Mouse (Mus musculus): Measurements from ENCODE around the gene Wdr1.
"Not testable (repeated sequence)": the region's sequence is repeated elsewhere in the genome, so short reads cannot be mapped to it uniquely, and the experiment has no call there.

Gene Wdr1

GRCm38 (mm10) chr5:38563121-38563520 lies at the start of gene Wdr1:
Gene Wdr1, minus strand, starts transcription at chr5:38563221.
- no peak for DNase-seq (ENCODE audit: low read depth)

DNA sequence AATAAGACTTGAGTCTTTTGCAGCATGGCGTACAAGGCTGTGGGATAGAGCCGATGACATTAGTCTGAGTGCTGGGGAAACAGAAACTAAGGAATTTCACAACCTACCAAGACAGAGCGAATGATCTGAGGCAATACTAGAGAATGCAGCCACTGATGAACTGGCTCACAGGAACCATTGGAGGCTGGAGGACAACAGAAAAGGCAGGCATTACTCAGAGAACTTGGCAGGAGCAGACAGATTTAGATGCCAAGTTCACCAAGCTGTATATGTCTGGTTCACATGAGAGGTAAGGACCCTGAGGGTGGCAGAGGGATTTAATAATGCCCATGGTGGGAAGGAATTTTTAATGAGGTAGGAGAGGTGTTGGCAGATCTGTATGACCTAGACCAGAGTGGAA lies 48.1 kb upstream of the Wdr1 start:
- DNase-seq (ENCODE audit: low read depth), result peak; percentile 94

DNA sequence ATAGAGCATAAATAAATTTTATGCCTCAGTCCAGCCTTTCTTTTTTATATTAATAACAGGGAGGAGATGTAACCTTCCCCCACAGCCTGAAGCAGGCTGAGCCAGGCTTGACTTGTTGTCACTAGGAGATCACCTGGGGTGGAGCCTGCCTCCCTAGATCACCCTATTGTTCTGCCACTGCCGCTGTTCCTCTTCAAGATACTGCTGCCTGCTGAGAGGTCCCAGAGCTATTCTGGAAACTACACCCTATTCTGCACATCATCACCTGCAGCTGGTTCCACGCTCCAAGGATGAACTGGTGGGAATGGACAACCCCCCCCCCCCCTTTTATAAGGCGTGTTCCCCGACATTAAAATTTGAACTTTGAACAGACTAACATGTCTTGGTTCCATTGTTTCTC lies 45.2 kb upstream of the Wdr1 start:
- DNase-seq (ENCODE audit: low read depth), result not testable (repeated sequence)

GRCm38 (mm10) chr5:38598647-38599304 lies 35.8 kb upstream of the Wdr1 start:
- no peak for DNase-seq (ENCODE audit: low read depth)

DNA sequence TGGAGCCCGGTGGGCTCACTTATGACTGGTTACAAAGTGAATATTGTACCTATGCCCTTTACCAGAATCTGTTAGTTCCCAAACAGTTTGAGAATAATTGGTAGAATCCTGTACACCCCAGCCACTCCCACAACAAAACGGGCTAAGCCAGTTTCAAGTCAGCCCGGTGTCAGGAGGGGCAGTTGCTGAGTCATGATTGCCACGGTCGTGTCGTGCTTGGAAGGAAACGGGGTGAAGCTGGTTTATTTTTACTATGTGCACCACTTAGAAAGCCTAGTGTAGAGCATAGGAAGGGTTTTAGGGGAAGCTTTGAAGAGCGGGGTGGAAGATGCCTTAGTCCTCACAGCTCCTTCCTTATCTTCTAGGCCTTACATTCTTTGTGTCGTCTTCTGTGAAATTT lies 25.9 kb upstream of the Wdr1 start:
- no peak for DNase-seq (ENCODE audit: low read depth)

DNA sequence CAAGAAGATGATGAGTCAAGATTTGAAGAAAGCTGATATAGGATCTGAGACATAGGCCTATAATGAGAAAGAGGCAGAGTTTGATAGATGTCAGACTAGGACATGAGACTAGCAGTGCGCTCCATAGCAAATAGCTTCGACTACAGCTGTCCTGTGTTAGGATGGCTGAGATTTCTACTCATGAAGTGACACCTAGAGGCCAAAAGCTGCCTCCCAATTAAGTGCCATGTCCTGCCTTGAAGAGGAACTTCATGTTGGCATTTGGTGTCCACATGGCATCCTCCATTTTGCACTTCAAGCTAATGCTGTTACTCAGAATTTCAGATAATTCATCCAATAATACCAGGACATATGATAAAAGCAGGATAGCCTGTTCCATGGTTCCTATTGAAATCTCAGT lies 22.4 kb upstream of the Wdr1 start:
- no peak for DNase-seq (ENCODE audit: low read depth)

DNA sequence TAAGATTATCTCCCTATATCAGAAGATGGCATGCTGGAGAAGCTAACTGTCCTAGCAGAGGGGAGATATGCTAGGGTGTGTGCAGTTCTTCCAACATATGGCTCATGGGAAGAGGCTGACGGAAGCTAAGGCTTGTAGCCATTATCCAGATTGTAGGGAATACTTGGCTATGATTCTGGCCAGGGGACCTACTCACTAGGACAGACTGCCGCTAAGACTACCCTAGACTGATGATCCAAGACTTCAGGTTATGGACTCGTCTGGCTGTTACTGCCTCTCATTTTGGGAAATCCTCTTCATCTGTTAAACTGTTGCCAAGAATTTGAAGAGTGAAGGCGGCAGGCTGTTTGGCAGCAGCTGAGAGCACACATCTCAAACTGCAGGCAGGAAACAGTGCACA lies 20.0 kb upstream of the Wdr1 start:
- DNase-seq (ENCODE audit: low read depth), result no peak

- DNase-seq (ENCODE audit: low read depth), result no peak
Measured at GRCm38 (mm10) chr5:38580703-38581102, 17.7 kb upstream of the Wdr1 start.

GRCm38 (mm10) chr5:38570876-38571275 lies 7.9 kb upstream of the Wdr1 start:
- no peak for DNase-seq (ENCODE audit: low read depth)

DNA sequence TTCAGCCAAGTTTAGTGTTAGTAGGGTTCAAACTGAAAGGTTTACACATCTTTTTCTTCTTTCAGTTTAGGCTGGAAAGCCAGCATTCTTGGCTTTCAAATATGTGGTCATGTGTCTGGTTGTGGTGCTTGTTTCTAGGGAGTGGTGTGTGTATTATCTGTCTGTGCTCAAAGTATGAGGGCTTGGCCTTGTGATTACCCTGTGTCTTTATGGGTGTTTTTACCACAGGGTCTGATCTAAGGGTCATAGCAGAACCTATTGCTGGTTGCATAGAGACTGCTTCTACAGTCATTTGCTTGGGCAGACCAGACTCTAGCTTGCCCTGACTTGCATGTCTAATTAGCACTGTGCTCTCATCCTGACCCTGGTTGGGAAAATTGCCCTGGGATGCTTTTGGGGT lies 5.6 kb upstream of the Wdr1 start:
- no peak for DNase-seq (ENCODE audit: low read depth)

DNA sequence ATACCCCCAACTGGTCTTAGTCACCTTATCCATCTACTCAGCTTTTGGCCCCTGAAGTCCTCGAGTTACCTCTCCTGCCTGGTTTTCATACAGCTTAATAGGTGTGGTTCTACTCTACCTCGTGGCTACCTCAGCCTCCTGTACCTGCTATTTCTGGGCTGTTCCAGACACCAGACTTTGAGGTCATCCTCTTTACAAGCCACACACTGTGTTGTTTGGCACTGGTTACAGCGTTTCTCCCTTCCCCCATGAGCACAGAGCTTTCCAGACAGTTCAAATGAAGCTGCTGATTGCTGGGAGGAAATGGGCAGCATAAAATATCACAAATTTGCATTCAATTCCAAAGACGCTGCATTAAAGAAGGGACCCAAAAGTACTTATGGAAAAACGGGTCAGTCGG lies 1.8 kb upstream of the Wdr1 start:
- DNase-seq (ENCODE audit: low read depth), result no peak

DNA sequence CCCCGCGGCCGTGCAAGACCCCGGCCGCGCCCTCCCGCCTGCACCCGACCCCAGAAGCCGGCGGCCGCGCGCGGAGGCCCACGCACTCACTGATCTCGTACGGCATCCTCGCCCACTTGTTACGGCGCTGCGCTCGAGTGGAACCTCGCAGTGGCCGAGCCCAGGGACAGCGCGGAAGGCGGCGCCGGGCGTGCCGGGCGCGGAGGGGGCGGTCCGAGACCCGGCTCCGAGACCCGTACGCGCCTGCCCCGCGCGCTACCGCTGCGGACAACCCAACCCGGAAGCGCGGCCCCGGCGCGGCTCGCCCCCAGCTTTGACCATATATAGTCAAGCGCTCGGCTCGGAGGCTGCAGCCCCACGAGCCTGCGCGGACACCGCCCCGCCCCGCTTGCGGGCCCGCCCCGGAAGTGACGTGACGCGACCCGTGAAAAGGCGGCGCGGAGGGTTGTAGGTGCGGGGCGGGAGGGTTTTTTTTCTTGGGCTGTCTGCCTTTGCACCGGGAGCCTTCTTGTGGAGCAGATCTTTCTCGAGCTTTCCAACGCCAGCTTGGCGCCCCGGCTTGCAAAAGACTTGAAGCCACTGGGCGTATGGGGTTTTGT lies 1.5 kb downstream of the Wdr1 start:
- DNase-seq (ENCODE audit: low read depth), result peak; percentile 86

GRCm38 (mm10) chr5:38560586-38561425 lies 2.2 kb downstream of the Wdr1 start:
- DNase-seq (ENCODE audit: low read depth), result no peak

- DNase-seq (ENCODE audit: low read depth), result no peak
Measured at GRCm38 (mm10) chr5:38558831-38559230, 4.2 kb downstream of the Wdr1 start.

- no peak for DNase-seq (ENCODE audit: low read depth)
Measured at GRCm38 (mm10) chr5:38557811-38558210, 5.2 kb downstream of the Wdr1 start.

DNA sequence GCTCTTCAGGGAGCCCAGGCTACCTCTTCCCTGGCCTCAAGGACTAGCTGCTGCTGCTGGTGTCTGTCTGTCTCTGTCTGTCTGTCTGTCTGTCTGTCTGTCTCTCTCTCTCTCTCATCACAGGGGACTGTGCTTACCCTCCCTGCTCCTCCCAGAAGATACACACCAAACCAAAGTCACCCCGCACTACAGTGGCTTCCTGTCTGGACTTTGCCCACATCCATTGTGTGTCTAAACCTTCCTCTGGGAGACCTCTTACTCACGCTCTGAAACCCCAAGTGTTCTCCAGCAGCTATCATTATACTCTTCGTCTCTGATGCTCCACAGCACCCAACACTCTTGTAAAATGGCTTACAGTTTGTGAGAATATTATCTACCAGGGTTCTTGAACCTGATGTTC lies 6.6 kb downstream of the Wdr1 start:
- DNase-seq (ENCODE audit: low read depth), result no peak

DNA sequence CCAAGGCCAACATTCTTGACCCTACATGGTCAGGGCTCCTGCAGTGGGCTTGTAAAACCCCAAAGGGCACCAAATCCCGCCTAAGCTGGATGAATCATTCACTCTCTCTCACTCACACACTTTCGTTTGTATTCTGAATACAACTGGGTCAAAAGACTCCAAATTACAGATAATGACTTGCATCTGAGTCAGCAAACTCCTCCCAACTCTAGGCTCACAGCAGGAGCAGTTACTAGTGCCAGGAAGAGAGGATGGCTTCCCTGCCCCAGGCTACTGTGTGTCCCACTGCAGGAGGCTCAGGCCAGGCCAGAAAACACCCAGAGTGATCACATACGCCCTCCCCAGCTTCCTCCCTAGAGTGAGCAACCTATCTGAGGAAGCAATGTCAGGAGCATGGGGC lies 9.1 kb downstream of the Wdr1 start:
- DNase-seq (ENCODE audit: low read depth), result peak; percentile 69

DNA sequence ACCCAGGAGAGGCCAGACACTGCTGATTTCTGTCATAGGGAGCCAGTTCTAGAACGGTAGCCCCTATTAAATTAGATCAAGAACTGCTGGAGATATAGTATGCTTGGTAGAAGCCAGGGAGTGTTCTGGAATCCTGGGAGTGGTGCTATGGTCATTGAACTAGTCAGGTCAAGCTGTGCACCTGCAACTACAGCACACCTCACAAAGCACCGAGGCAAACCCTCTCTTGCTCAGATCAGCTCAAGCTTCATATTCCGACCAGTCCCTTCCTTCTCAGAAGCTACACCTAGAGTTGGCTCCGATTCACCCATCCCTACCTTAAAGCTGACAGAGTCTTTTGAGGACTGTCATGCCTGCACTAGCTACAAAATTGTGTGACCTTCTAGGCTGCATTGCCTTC lies 9.5 kb downstream of the Wdr1 start:
- no peak for DNase-seq (ENCODE audit: low read depth)

- no peak for DNase-seq (ENCODE audit: low read depth)
Measured at GRCm38 (mm10) chr5:38552615-38553014, 10.4 kb downstream of the Wdr1 start.

DNA sequence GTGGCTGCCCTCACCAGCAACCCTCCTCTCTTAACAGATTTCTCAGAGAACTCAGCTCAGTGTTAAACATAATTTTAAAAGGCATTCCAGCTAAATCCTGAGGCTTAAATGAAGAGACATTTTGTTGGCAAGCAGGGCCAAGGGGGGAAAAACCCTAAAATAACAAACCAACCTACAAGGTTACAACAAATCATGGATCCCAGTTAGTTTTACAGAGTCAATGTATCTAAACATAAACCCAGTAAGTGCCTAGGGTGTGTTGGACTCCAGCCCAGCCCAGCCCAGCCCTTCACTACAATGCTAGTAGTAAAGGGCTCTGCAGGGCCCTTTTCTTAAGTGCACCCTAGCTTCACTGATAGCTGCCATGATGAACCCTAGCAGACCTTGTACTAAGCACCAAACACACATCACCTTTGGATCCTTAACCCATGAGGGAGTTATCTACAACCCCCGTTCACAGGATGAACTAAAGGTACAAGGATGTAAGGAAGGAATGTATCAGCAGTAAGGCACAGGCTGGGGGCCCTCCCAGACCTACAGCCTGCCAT lies 12.7 kb downstream of the Wdr1 start:
- no peak for DNase-seq (ENCODE audit: low read depth)

GRCm38 (mm10) chr5:38549461-38549909 lies 13.5 kb downstream of the Wdr1 start:
- DNase-seq (ENCODE audit: low read depth), result no peak

DNA sequence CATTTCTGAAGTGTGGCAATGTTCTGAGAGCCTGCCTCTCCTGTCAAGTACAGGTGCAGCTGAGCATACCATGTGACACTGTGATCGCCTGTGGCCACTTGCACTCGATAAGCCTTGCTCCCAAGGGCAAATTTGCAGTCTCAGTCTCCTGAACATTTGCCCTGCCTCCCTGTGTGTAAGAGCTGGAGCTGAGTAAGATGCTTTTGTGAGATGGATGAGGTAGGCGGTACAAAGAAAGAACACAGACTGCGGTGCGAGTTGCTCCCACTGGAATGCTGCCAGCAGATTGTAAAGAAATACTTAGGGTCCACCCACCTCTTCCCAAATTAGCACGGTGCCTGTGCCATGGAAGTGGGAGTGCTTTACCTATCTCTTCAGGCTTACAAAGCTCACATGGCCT lies 15.6 kb downstream of the Wdr1 start:
- DNase-seq (ENCODE audit: low read depth), result no peak

Data from fibroblast of lung, adult 2 months (primary cell).